Mouse (Mus musculus) left cerebral cortex, adult 8-10 months (tissue): Measurements from ENCODE around the gene Cpsf6. TPM values are rescaled to one million over a fixed set of nuclear protein-coding genes. Genes with fewer than 3 reads are reported as not detected.
A peak's percentile ranks its signal among the peaks of the same experiment; 100 is the strongest.
"Not testable (repeated sequence)": the region's sequence is repeated elsewhere in the genome, so short reads cannot be mapped to it uniquely, and the experiment has no call there.

ENCODE experiments used
- DNase-seq, 2 experiments: peaks; one replicate each; pipeline ENCODE4 v3.0.0; 2022; ENCODE audit warnings: low spot score in 2 of 2
- total RNA-seq, 4 experiments: library from RNA; stranded (reverse); gene quantifications; 2 replicates each; pipeline ENCODE4 v1.2.4; 2022

Gene Cpsf6
- total RNA-seq, 4 experiments from 2014 or later, result 86.2 to 103 (median 96.1) TPM

GRCm38 (mm10) chr10:117400246-117400954, 20.6 kb upstream of the Cpsf6 start:
- DNase-seq, result no peak

- no peak for DNase-seq
These were observed 20.0 kb upstream of the Cpsf6 start for GRCm38 (mm10) chr10:117399839-117400238.

GRCm38 (mm10) chr10:117399196-117399595, 19.4 kb upstream of the Cpsf6 start:
- DNase-seq, result no peak

- no peak for DNase-seq
These were observed 18.4 kb upstream of the Cpsf6 start for GRCm38 (mm10) chr10:117398044-117398780.

GRCm38 (mm10) chr10:117397106-117397625, 17.4 kb upstream of the Cpsf6 start:
- peak in 1 of 2 experiments; percentile 62 for DNase-seq

- DNase-seq, result no peak
These were observed 16.7 kb upstream of the Cpsf6 start for GRCm38 (mm10) chr10:117396386-117397048.

- no peak for DNase-seq
These were observed 16.0 kb upstream of the Cpsf6 start for GRCm38 (mm10) chr10:117395801-117396200.

- no peak for DNase-seq
These were observed 15.1 kb upstream of the Cpsf6 start for GRCm38 (mm10) chr10:117394738-117395550.

- DNase-seq, result no peak
These were observed 14.1 kb upstream of the Cpsf6 start for GRCm38 (mm10) chr10:117393891-117394395.

GRCm38 (mm10) chr10:117393196-117393890, 13.5 kb upstream of the Cpsf6 start:
- DNase-seq, result no peak

- no peak for DNase-seq
These were observed 13.0 kb upstream of the Cpsf6 start for GRCm38 (mm10) chr10:117392832-117393195.

GRCm38 (mm10) chr10:117392397-117392796, 12.6 kb upstream of the Cpsf6 start:
- not testable (repeated sequence) for DNase-seq

- no peak for DNase-seq
These were observed 12.0 kb upstream of the Cpsf6 start for GRCm38 (mm10) chr10:117391801-117392200.

GRCm38 (mm10) chr10:117391057-117391456, 11.2 kb upstream of the Cpsf6 start:
- no peak for DNase-seq

GRCm38 (mm10) chr10:117389904-117390875, 10.4 kb upstream of the Cpsf6 start:
- no peak for DNase-seq

- DNase-seq, result no peak
These were observed 9.5 kb upstream of the Cpsf6 start for GRCm38 (mm10) chr10:117389371-117389740.

- no peak for DNase-seq
These were observed 9.0 kb upstream of the Cpsf6 start for GRCm38 (mm10) chr10:117388637-117389370.

GRCm38 (mm10) chr10:117387961-117388636, 8.3 kb upstream of the Cpsf6 start:
- DNase-seq, result not testable (repeated sequence)
